Mouse (Mus musculus) myocyte (in vitro differentiated cells): ENCODE measurements around the gene Mms19.

Source experiments
- CEBPB ChIP-seq: IDR thresholded peaks from 2 replicates; pipeline ENCODE4 v1.6.1; 2011; ENCODE audit warnings: mild to moderate bottlenecking, moderate library complexity; ENCODE audit not compliant: poor library complexity, insufficient read depth, severe bottlenecking
- E2F4 ChIP-seq: IDR thresholded peaks from one replicate; pipeline ENCODE4 v1.6.1; 2011; ENCODE audit warnings: mild to moderate bottlenecking, control low read depth, moderate library complexity; ENCODE audit not compliant: insufficient read depth
- MAX ChIP-seq: IDR thresholded peaks from one replicate; pipeline ENCODE4 v1.6.1; 2011; ENCODE audit warnings: low read depth, mild to moderate bottlenecking, control low read depth
- MYOD1 ChIP-seq, 3 experiments: IDR thresholded peaks; one replicate each; pipeline ENCODE4 v1.6.1; 2011; ENCODE audit warnings: control low read depth in 2 of 3, low read depth in 2 of 3, mild to moderate bottlenecking in 2 of 3, moderate library complexity in 1 of 3; ENCODE audit not compliant: insufficient read length in 2 of 3, control insufficient read depth in 1 of 3
- MYOG ChIP-seq, 3 experiments: IDR thresholded peaks; one replicate each; pipeline ENCODE4 v1.6.1; 2011; ENCODE audit warnings: control low read depth in 2 of 3, low read depth in 2 of 3, mild to moderate bottlenecking in 2 of 3; ENCODE audit not compliant: insufficient read length in 2 of 3, control insufficient read depth in 1 of 3, insufficient read depth in 1 of 3
- POLR2A ChIP-seq: IDR thresholded peaks from one replicate; pipeline ENCODE4 v1.6.1; 2011; ENCODE audit warnings: low read depth, mild to moderate bottlenecking, control low read depth, moderate library complexity; ENCODE audit not compliant: insufficient read length
- POLR2AphosphoS2 ChIP-seq: IDR thresholded peaks from one replicate; pipeline ENCODE4 v1.6.1; 2011; ENCODE audit warnings: low read depth, control low read depth; ENCODE audit not compliant: insufficient read length
- REST ChIP-seq: IDR thresholded peaks from one replicate; pipeline ENCODE4 v1.6.1; 2011; ENCODE audit warnings: mild to moderate bottlenecking, control low read depth, moderate library complexity; ENCODE audit not compliant: insufficient read depth, insufficient read length
- SRF ChIP-seq: IDR thresholded peaks from one replicate; pipeline ENCODE4 v1.6.1; 2011; ENCODE audit warnings: low read depth; ENCODE audit not compliant: control insufficient read depth, insufficient read length
- TCF12 ChIP-seq: IDR thresholded peaks from one replicate; pipeline ENCODE4 v1.6.1; 2011; ENCODE audit warnings: mild to moderate bottlenecking, control low read depth; ENCODE audit not compliant: poor library complexity, insufficient read depth, severe bottlenecking
- TCF3 ChIP-seq: IDR thresholded peaks from one replicate; pipeline ENCODE4 v1.6.1; 2011; ENCODE audit warnings: low read depth, control low read depth; ENCODE audit not compliant: insufficient read length
- USF1 ChIP-seq: IDR thresholded peaks from one replicate; pipeline ENCODE4 v1.6.1; 2011; ENCODE audit warnings: low read depth, mild to moderate bottlenecking, control low read depth, moderate library complexity

- TF ChIP-seq POLR2A (no peak), TCF3 (no peak), SRF (no peak), USF1 (no peak), MAX (no peak), E2F4 (no peak), CEBPB (no peak), MYOD1 (IDR thresholded peaks at IDR 0.05; ENCODE audit: control insufficient read depth in 1 of 3, insufficient read length in 2 of 3, low read depth in 2 of 3) (no peak), MYOG (IDR thresholded peaks at IDR 0.05; ENCODE audit: control insufficient read depth in 1 of 3, insufficient read depth in 1 of 3, insufficient read length in 2 of 3, low read depth in 2 of 3) (no peak), POLR2AphosphoS2 (peak; percentile 9), TCF12 (no peak), REST (no peak)
These were observed 61.5 kb downstream of the Mms19 start for GRCm38 (mm10) chr19:41919471-41919870.
